Mouse (Mus musculus) left cerebral cortex, adult 18-20 months (tissue): ENCODE results near the gene Zhx3. TPM values are rescaled to one million over a fixed set of nuclear protein-coding genes. Genes with fewer than 3 reads are reported as not detected.

Experiments used
- DNase-seq, 2 experiments: peaks; one replicate each; pipeline ENCODE4 v3.0.0; 2021 to 2022; ENCODE audit warnings: low spot score in 2 of 2, mixed read lengths in 1 of 2
- total RNA-seq, 2 experiments: library from RNA; stranded (reverse); gene quantifications; 2 replicates each; pipeline ENCODE4 v1.2.3; 2021

Zhx3 gene
- total RNA-seq, 2 experiments from 2014 or later: 64.4 to 70.2 TPM

DNA sequence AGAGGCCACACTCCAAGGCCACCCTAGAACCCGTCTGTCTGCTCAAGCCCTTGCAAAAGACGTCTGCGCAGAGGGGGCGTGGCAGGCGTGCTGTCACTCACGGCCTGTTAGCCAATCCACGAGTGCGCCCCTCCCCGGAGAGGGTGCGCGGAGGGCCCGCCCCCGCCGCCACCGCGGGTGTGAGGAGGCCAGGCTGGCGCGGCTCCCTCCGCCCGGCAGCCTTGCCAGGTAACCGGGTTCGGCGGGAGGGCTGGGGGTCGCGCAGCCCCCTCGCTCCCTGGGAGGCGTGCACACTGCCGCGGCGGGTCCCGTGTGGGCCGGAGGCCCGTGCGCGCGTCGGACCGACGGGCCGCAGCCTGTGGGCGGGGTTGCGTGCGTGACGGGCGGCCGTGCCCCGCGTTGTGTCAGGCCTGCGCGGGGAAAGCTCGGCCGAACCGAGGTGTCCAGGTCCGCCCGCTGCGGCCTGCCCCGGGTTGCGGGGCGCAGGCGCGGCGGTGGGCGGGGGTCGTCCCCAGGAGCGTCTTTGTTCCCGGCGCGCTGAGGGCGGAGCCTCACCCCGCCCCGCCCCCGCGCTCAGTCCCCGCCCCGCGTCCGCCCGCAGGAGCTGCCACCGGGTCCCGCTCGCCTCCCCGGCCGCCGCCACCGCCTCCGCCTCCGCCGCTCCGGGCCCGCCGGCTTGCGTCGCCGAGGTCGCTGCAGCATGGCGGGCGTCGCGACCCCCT is 141.5 kb downstream of the Zhx3 start, which contains the start of gene Plcg1:
Gene Plcg1, plus strand, starts transcription at position 184 of the 722 bp plus-strand sequence.
- DNase-seq: peak; percentile 94

DNA sequence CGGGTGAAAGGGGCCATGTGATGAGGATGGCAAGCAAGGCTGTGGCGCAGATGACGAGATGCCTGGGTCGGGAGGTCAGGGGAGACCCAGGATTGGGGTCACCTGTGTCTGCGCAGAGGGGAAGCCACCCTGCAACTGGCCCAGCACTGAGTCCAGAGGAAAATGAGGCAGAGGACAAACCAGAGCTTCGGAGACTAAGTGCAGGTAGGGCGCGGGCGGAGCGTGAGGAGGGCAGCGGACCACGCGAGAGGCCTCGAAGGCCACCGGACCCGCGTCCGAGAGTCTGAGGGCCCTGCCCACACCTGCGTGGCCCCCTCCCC is 142.0 kb downstream of the Zhx3 start:
- no peak for DNase-seq

DNA sequence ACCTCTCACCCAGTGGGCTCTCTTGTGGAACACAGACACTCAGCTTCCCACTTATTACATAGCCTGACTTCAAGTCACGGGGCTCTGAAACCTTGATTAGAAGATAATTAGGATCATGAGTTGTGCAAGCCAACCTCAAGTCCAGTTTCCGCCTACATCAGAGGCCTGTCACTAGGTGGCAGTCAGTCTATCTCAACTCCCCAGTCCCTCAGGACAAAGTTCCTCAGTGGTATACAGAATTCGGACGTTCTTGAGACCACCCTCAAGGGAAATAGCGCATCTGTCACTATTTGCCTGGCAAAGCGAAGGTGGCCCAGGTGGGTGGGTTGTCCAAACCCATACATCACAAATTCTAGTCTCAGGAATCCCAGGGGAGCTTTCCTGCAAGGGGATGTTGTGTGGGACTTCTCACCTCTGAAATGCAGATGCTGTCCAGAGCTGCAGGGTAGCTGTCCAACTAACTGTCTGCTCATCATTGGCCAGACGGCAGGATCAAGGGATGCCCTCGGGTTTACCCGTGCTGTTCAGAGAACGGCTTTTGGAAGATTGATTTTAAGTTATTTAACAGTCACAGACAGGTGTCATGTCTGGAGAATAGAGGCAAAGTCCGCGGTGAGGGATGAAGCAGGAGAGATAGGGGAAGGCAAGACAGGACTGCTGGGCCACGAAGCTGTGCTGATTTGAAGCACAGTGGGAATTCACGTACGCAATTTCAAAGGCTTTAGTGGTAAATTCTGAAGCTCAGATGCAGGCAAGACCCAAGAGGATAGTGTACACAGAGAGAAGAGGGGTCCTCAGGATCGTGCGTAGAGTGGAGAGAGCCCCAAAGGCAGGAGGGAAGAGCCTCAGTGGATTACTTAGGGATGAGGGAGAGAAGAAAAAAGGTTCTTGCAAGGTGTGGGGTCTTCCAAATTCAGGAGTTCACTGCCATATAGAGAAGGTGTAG is 142.7 kb downstream of the Zhx3 start:
- no peak for DNase-seq

DNA sequence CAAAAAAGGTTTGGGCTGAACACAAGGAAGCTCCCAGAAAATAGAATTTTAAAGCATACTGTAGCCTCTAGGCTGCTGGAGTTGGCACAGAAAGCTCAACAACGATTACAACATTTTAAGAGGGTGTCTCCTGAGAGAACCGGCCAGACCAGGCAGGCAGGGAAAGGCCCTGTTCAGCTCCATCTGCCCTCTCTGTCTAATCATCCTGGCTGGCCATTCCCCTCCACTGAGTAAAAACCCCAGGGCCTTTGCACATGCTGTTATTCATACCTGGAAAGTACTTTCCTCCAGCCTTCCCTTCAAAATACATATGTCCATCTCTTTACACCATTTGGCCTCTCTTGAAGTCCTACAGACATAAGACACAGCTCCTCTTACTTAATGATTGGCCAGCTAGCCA is 143.4 kb downstream of the Zhx3 start:
- DNase-seq: no peak

DNA sequence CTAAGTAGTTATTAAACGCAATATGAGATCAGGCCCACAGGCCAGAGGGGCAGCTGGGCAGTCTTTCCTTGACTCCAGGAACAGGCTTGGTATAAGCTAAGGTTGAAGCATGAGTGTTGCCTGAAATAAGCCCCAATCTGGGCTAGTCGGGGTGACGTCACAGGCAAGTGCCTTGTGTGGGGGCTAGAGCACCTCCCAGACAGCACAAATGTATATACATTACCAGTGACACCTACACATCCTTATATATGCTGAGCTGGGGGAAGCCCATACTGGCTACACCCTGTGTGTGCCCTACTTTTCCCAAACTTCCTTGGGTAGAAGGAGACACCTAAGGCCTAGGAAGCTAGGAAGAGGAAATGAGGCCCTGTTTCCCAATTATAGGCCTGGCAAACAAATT is 143.8 kb downstream of the Zhx3 start:
- DNase-seq: peak; percentile 63 to 74

DNA sequence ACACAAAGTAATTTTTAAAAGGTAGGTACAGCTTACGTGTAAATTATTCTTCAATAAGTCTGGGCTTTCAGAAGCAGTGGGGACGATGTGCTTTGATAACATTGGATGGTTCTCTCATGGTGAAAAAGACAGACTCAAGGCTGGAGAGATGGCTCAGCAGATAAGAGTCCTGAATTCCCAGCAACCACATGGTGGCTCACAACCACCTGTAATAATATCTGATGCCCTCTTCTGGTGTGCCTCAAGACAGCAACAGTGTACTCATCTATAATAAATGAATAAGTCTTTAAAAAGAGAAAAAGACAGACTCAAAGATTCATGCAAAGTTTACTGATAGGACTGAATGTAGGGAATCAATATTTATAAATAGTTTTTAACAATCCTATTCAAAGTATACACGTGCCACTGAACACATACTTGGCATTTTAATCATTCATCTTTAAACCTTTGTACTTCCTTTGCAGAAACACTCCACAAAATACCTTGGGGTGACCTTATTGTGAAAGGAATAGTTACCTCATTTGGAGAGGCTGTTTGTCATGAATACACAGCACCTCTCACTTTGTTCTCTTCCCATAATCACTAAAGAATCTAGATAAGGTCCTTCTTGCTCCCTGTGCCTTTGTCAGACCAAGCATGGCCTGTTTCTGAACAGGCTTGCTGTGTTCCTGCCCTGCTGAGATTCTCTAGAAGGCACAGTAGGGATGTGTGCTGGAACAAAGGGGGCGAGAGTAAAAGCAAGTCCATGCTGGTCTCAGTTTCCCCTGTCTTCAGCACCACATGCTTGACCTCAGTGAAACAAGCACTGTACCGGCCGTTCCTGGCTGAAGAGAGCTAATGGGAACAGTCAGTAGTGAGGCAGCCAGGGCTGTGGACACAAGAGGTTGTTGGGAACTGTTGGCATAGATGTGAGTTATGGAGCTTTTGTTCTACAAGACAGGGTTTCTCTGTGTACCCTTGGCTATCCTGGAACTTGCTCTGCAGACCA is 146.6 kb downstream of the Zhx3 start:
- no peak for DNase-seq

DNA sequence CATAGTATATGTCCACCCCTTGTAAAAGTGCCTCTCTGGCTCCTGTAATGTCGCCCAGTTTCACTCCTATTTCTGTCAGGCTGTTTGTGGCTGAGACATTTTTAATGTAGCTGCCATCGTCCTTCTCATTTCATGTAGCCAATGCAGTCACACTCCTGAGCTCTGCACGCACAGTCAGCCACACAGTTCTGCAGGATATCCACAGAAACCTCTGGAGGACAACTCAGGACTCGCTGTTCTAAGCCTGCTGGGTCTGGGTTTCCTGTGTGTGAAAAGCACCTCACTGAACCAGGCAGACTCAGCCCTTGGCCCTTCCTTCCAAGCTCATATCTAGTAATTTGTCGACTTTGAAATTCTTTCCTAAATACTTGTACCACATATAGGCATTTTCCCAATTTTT is 148.3 kb downstream of the Zhx3 start:
- no peak for DNase-seq

DNA sequence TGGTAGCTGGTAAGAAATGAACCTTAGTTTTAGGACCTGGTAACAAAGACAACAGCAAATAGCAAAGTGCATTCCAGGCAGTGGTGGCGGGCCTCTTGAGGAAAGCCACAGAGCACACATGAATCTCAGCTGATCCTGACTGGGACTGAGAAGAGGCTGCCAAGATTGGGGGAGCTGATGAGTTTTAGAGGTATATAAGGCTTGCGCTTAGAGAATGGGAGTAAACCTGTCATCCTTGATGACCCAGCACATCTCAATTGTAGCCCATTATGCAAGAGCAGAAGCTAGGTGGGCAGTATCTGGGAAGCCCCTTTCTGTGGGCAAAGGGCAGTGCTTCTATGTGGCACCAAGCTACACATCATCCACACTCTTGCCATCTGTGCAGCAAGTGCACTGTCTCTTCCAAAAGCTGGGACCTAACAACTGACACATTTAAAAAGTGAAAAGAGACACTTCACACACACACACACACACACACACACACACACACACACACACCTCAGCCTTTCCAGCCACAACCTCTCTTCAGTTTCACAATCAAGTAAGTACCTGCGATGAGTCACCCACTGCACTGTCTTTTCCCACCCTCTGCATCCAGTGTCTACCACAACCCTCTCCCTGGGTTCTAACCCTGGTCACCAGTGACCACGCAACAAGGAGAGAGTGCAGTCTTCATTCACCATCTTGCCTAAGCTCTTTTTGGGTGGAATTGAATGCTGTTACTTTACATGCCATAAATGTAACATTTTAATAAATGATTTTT is 149.0 kb downstream of the Zhx3 start:
- DNase-seq: no peak

DNA sequence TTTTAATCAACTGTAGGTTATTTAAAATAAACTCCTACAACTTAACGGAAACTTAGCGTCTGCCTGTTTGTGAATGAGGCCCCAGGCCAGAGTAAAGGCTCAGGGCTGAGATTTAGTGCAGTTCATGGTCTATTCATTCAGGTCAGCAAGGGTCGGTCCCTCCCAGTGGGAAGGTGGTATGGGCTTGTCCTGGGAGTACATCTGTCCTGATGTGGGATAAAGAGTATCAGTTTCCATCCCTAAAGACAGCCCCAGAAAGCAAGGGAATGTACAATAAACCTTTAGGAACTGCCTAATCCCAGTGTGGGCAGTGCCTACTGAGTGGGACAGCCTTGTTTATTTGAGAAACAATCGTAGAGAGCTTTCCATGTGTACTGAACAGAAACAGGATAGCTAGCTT is 150.1 kb downstream of the Zhx3 start:
- no peak for DNase-seq

DNA sequence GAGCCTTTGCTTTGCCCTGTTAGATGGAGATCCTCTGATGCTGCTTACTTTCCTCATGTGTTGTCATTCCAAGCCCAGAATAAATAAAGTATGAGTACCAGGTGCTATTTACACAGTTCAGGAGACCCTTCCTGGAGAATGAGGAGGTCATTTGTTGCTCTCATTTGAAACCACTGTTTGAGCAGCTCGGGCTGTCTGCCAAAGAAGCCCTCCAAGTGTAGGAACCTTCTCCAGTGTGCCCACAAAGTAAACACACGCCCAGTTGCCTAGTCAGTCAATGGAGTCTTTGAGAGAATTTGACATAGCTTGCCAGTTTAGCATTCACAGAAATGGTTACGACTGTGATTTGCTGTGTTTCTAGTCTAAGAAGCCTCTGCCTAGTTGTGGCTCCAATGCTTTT is 154.0 kb downstream of the Zhx3 start:
- no peak for DNase-seq

DNA sequence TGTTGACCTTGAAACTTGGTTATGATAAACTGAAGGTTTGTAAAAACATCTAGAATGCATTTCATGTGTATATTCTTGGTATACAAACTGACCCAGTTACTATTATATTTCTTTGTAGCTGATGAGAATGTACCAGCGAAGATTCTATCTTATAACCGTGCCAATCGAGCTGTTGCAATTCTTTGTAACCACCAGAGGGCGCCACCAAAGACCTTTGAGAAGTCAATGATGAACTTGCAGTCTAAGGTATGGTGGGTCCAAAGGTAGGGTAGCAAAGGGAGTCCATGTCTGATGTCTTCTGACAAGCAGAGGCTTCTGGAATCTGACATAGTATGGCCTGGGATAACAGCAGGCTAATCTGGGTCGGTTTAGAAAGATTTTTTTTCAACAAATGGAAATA is 155.5 kb downstream of the Zhx3 start:
- peak in 1 of 2 experiments; percentile 50 for DNase-seq

DNA sequence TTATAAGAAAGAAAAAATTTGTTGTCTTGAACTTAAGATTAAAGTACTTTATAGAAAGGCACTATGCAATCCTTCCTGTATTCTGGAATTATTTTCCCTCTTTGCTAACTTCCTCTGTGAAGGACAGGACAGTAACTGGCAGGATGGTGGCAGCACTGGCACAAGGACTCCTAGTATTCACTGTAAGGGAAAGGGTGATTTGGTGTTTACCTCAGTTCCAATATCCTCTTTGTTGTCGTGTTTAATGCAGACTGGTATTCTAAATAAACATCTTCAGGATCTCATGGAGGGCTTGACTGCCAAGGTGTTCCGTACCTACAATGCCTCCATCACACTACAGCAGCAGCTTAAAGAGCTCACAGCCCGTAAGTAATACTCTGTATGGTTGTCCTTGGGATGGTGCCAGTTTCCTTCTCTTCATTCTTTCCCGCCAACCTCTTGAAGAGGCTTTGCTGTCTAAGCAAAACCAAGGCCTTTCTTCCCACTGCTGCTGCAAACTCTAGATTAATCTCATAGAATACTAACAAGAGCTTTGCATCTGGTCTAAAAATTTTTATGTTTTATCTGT is 157.3 kb downstream of the Zhx3 start:
- no peak for DNase-seq

DNA sequence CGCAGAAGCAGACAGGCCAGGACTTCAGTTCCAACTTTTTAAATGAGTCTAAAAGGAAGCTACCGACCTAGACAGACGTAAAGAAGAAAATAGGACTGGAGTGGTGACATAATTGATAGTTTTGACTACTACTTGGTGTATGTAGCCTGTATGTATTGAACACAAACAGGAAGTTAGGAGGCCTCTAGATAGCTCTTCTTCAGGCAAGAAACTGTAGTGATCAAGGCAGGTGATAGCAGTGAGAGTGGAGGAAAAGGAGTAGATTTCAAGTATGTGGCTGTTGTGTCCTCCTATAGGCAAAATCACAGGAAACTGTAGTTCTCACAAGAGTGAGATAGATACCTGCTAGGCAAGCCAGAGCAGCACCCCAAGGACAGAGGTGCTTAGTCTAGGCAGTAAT is 165.1 kb downstream of the Zhx3 start:
- no peak for DNase-seq

DNA sequence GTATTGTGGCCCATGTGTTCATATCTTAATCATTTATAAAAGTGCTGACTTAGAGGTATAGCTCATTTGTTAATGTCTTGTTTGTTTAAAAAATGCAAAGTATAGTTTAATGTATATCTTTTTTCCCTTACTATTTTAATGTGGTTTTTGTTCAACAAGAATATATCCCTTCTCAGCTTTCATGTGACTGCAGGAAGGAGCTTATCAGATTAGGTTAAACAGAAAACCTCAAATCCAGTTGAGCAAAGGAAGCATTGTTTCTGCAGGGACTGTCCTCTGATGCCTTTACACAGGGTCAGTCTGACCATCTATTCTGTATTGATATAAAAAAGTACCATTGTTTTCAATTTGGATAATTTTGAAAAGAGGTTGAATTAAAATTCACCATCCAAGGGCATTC is 170.0 kb downstream of the Zhx3 start:
- DNase-seq: no peak

DNA sequence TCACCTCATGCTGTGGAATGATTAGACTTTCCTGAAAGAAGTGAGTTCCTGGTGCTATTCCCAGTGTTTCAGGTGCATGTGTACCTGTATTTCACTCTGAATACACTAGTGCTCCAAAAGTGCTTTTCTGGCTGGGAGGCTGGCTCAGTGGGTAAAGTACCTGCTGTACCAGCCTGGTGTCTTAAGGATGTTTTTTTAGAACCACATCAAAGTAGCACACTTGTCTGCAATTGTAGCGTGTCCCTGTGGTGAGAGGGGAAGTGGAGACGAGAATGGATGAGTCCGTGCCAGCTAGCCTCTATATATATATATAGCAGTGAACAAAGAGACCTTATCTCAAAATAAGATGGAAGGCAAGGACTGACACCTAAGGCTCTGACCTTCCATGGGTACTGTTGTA is 171.2 kb downstream of the Zhx3 start:
- DNase-seq: no peak

DNA sequence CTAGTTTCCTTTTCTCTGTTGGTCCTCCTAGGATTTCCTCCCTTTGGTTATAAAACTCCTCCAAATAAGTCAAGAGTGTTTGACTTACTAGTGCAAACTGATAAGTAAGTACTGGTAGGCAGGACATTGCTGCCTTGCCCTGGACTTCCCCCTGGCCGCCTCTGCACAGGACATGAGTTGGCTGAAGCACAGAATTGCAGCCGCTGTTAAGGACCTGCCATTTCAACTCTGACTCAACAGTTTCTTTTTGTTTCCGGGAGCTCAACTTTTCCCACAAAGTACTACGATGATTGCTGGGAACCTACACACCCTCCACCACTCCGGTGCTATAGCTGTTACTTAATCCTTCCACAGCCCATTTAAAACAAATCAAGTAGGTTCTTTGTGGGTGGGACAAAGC is 172.5 kb downstream of the Zhx3 start:
- no peak for DNase-seq
